Mouse (Mus musculus) activated CD4-positive, CD25-positive, alpha-beta regulatory T cell, adult 4 months (primary cell): Measurements from ENCODE around the gene Gigyf2. TPM values are rescaled to one million over a fixed set of nuclear protein-coding genes. Genes with fewer than 3 reads are reported as not detected.

Experiments used
- ATAC-seq: one replicate; pipeline ENCODE4 v1.8.0; 2017
- polyA plus RNA-seq, 2 experiments: library from polyadenylated mRNA; unstranded; fragments of 100-300 nt; shearing (Covaris generic); gene quantifications; one replicate each; pipeline ENCODE4 v1.2.1; 2017

Gigyf2 gene
- polyA plus RNA-seq, 2 experiments from 2014 or later: 49.9 to 58.1 TPM

GRCm38 (mm10) chr1:87321071-87321470, 5.7 kb upstream of the Gigyf2 start:
- ATAC-seq: no peak

GRCm38 (mm10) chr1:87322778-87323177, 4.0 kb upstream of the Gigyf2 start:
- no peak for ATAC-seq

GRCm38 (mm10) chr1:87324649-87325048, 2.1 kb upstream of the Gigyf2 start:
- no peak for ATAC-seq

- ATAC-seq: peak; percentile 36
Measured at GRCm38 (mm10) chr1:87327165-87327861, 515 bp downstream of the Gigyf2 start.

GRCm38 (mm10) chr1:87331774-87332173, 5.0 kb downstream of the Gigyf2 start:
- ATAC-seq: no peak

GRCm38 (mm10) chr1:87350576-87350975, 23.8 kb downstream of the Gigyf2 start:
- no peak for ATAC-seq

GRCm38 (mm10) chr1:87360276-87360675, 33.5 kb downstream of the Gigyf2 start:
- ATAC-seq: no peak

- peak; percentile 23 for ATAC-seq
Measured at GRCm38 (mm10) chr1:87378024-87378560, 51.3 kb downstream of the Gigyf2 start.

- no peak for ATAC-seq
Measured at GRCm38 (mm10) chr1:87379919-87380318, 53.1 kb downstream of the Gigyf2 start.

GRCm38 (mm10) chr1:87381152-87381551, 54.4 kb downstream of the Gigyf2 start:
- ATAC-seq: no peak

GRCm38 (mm10) chr1:87386436-87387092, 59.8 kb downstream of the Gigyf2 start:
- no peak for ATAC-seq

- no peak for ATAC-seq
Measured at GRCm38 (mm10) chr1:87393444-87394195, 66.8 kb downstream of the Gigyf2 start.

GRCm38 (mm10) chr1:87394594-87394993, 67.8 kb downstream of the Gigyf2 start, which contains the start of gene Kcnj13:
Gene Kcnj13 (minus strand): TSS chr1:87394729.
- no peak for ATAC-seq

- ATAC-seq: no peak
Measured at GRCm38 (mm10) chr1:87396923-87397586, 70.3 kb downstream of the Gigyf2 start.

GRCm38 (mm10) chr1:87404710-87405109, 77.9 kb downstream of the Gigyf2 start:
- no peak for ATAC-seq

- ATAC-seq: no peak
Measured at GRCm38 (mm10) chr1:87406012-87406411, 79.2 kb downstream of the Gigyf2 start.

- ATAC-seq: no peak
Measured at GRCm38 (mm10) chr1:87409380-87409779, 82.6 kb downstream of the Gigyf2 start.

- peak; percentile 49 for ATAC-seq
Measured at GRCm38 (mm10) chr1:87418733-87419132, 91.9 kb downstream of the Gigyf2 start.

GRCm38 (mm10) chr1:87435125-87435524, 108.3 kb downstream of the Gigyf2 start:
- ATAC-seq: no peak

GRCm38 (mm10) chr1:87436583-87436982, 109.8 kb downstream of the Gigyf2 start:
- ATAC-seq: no peak

- peak; percentile 66 for ATAC-seq
Measured at GRCm38 (mm10) chr1:87447183-87448104, 120.6 kb downstream of the Gigyf2 start.
